ENCODE assay signal across 8 mouse cellular contexts in the genomic region with DNA sequence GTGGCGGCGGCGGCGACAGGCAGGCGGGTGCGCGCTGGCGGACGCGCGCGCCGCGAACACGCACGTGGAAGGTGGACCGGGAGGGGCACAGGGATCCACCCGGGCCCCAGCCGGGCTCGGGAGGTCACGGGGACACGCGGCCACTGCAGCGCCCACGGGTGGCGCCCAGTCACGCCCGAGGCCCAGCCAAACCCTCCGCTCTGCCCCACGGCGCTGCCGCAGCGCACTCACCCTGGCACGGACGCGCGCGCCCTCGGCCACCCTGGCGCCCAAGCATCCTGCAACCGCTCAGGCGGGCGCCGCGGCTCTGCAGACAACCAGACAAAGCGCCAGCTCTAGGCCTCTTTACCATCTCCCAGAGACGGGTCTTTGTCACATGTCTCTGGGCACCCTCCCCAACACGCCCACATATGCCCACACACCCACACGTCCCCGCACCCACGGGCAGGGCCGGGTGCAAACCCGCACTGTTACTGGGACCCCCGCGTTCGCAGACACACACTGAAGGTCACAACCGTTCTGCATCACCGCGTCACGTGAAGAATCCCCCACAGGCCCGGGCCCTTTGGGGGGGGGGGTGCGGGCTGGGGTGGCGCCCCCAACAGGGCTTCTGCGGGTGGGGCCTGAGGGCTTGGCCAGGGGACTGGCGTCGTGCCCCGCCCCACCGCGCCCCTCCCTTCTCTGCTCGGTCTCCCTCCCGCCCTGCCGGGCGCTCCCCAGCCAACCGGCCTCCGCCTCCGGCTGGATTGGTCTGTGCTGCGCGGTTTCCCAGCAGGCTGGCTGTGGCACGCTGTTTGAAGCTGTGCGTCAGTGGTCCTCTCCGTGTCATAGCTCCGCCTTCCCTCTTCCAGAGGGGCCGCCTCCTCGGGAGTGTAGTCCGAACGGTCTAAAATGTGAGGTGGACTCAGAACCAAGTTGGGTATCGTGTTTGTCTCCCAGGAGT. TPM values are rescaled to one million over a fixed set of nuclear protein-coding genes. Genes with fewer than 3 reads are reported as not detected.
DNase-seq lines count a peak whose midpoint lies in the region; ATAC-seq and TF ChIP-seq lines count a peak whose summit lies in the region.

A gene (minus strand): TSS at position 517 of the 943 bp plus-strand sequence.

- H3K9me3 ChIP-seq in forebrain, embryonic 10.5 days = no peaks in the 10 kb centered on the region
- no peaks in the 10 kb centered on the region for H3K9me3 ChIP-seq in heart, embryonic 14.5 days (ENCODE audit: control insufficient read depth, low read length)
- H3K9me3 ChIP-seq in liver, embryonic 11.5 days (ENCODE audit: control insufficient read depth, low read length) = no peaks in the 10 kb centered on the region

- DNase-seq in CD4-positive, CD25-positive, alpha-beta regulatory T cell, adult 2 months (ENCODE audit: low read depth, low spot score) = peak; percentile 63
- peak; percentile 68 for DNase-seq in c-Kit-positive CD71-negative TER-119-negative erythroid progenitor cells, embryonic 14.5 days (ENCODE audit: low read depth)
- peak; percentile 92 for DNase-seq in forebrain, embryonic 10.5 days (ENCODE audit: extremely low spot score, low spot score)
- DNase-seq in kidney, postnatal 10 days = peak; percentile 93
- peak; percentile 86 for DNase-seq in liver, embryonic 11.5 days (ENCODE audit: low spot score)
- DNase-seq in neural tube, embryonic 10.5 days (ENCODE audit: extremely low spot score, low spot score) = peak; percentile 91

- H3K4me2 ChIP-seq in heart, embryonic 14.5 days (ENCODE audit: low read length) = peak within 1 kb of the TSS; percentile 89
- H3K4me2 ChIP-seq in liver, embryonic 11.5 days = peak within 1 kb of the TSS; percentile 98

- TF ChIP-seq POLR2A in testis, adult 2 months (IDR thresholded peaks at IDR 0.05; ENCODE audit: control insufficient read depth, low read depth, low read length) = peak; percentile 18; the same call in 1 of the 2 replicates

- H3K27ac ChIP-seq in forebrain, embryonic 10.5 days = peak within 1 kb of the TSS; percentile 99
- peak within 1 kb of the TSS; percentile 70 to 79 for H3K27ac ChIP-seq in heart, embryonic 14.5 days (replicated peaks in 1 of 2; ENCODE audit: control insufficient read depth in 1 of 2, insufficient read depth in 1 of 2, low read depth in 2 of 2, low read length in 2 of 2)
- peak within 1 kb of the TSS; percentile 78 for H3K27ac ChIP-seq in liver, embryonic 11.5 days (ENCODE audit: low read depth, low read length)
- peak within 1 kb of the TSS; percentile 21; the same call in 1 of the 2 replicates for H3K27ac ChIP-seq in testis, adult 2 months (ENCODE audit: control insufficient read depth, insufficient read depth, low read depth, low read length)

- peaks cover 58% of the 10 kb centered on the region for H3K4me1 ChIP-seq in forebrain, embryonic 10.5 days
- peaks cover 5 to 10% of the 10 kb centered on the region in 2 experiments; a peak in 3 of 4 replicates for H3K4me1 ChIP-seq in heart, embryonic 14.5 days (ENCODE audit: control insufficient read depth in 2 of 2, insufficient read depth in 2 of 2, low read length in 2 of 2)
- H3K4me1 ChIP-seq in liver, embryonic 11.5 days (replicated peaks; ENCODE audit: control insufficient read depth, insufficient read depth, low read length) = peaks cover 7% of the 10 kb centered on the region
- H3K4me1 ChIP-seq in testis, adult 2 months (ENCODE audit: control insufficient read depth, insufficient read depth, low read length) = peaks cover 16% of the 10 kb centered on the region

- H3K36me3 ChIP-seq in forebrain, embryonic 10.5 days (replicated peaks) = peaks cover 44% of the 10 kb centered on the region
- H3K36me3 ChIP-seq in heart, embryonic 14.5 days (ENCODE audit: control insufficient read depth, insufficient read depth, low read length) = peaks cover 23% of the 10 kb centered on the region
- peaks cover 5% of the 10 kb centered on the region for H3K36me3 ChIP-seq in liver, embryonic 11.5 days (ENCODE audit: control insufficient read depth, insufficient read depth, low read length)
- no peaks in the 10 kb centered on the region; the same call in 1 of the 2 replicates for H3K36me3 ChIP-seq in testis, adult 2 months (ENCODE audit: control insufficient read depth, insufficient read depth, low read length)

- WGBS in forebrain, embryonic 10.5 days = under 1% methylated on average over 86 of the region's 87 CpGs
- WGBS in heart, embryonic 14.5 days = under 1% methylated on average over 82 of the region's 87 CpGs
- under 1% methylated on average over 79 of the region's 87 CpGs for WGBS in liver, embryonic 11.5 days

- peak within 1 kb of the TSS; percentile 97 for H3K4me3 ChIP-seq in forebrain, embryonic 10.5 days
- peak within 1 kb of the TSS; percentile 71 to 90 for H3K4me3 ChIP-seq in heart, embryonic 14.5 days (ENCODE audit: control insufficient read depth in 1 of 2, insufficient read depth in 1 of 2, low read depth in 1 of 2, low read length in 2 of 2)
- H3K4me3 ChIP-seq in liver, embryonic 11.5 days (ENCODE audit: low read depth, low read length) = peak within 1 kb of the TSS; percentile 77
- peak within 1 kb of the TSS; percentile 83 for H3K4me3 ChIP-seq in testis, adult 2 months (ENCODE audit: control insufficient read depth, low read depth, low read length)

- ATAC-seq in heart, embryonic 14.5 days (ENCODE audit: insufficient number of reproducible peaks, insufficient read depth, low FRiP score, low read depth) = peak; percentile 93
- ATAC-seq in liver, embryonic 11.5 days (replicated peaks; ENCODE audit: low FRiP score) = peak; percentile 91

- peak within 1 kb of the TSS; percentile 95 for H3K9ac ChIP-seq in heart, embryonic 14.5 days (ENCODE audit: low read length)
- H3K9ac ChIP-seq in liver, embryonic 11.5 days (ENCODE audit: low read depth, low read length) = peak within 1 kb of the TSS; percentile 79

- peaks cover 17% of the 10 kb centered on the region for H3K27me3 ChIP-seq in forebrain, embryonic 10.5 days (ENCODE audit: poor library complexity, severe bottlenecking)
- H3K27me3 ChIP-seq in heart, embryonic 14.5 days (ENCODE audit: control insufficient read depth, insufficient read depth, low read length) = no peaks in the 10 kb centered on the region
- H3K27me3 ChIP-seq in liver, embryonic 11.5 days (replicated peaks; ENCODE audit: control insufficient read depth, insufficient read depth, low read length) = peaks cover 18% of the 10 kb centered on the region
- H3K27me3 ChIP-seq in testis, adult 2 months (ENCODE audit: control insufficient read depth, insufficient read depth, low read length) = no peaks in the 10 kb centered on the region

- no peak for TF ChIP-seq CTCF in testis, adult 2 months (IDR thresholded peaks at IDR 0.05; ENCODE audit: control insufficient read depth, insufficient read depth, insufficient replicate concordance, low read depth, low read length)

RNA-seq across cellular contexts. Expression of the gene that starts here (rescaled TPM):
- polyA plus RNA-seq in forebrain, embryonic 10.5 days (2016; fragmentation: Nextera tagmentation; extraction: Ambion mirVana) = 5.0 and 5.7 TPM in 2 replicates
- 5.1 and 6.1 TPM in 2 replicates for polyA plus RNA-seq in heart, embryonic 14.5 days (2014; fragmentation: Nextera tagmentation; extraction: Ambion mirVana)
- 2.2 and 3.3 TPM in 2 replicates for polyA plus RNA-seq in liver, embryonic 11.5 days (2014; fragmentation: Nextera tagmentation; extraction: Ambion mirVana)
- polyA plus RNA-seq in testis, adult 2 months (2012; rRNA removed) = 1.7 and 1.9 TPM in 2 replicates

Comparison
In these comparisons a context has a peak if more than half of its experiments do, and no peak if none do; other contexts are left out.
1. Peak in every context shown above with its lines: DNase-seq, ATAC-seq, H3K4me3 ChIP-seq and H3K27ac ChIP-seq.
2. H3K27ac ChIP-seq: peak in every context shown above with its lines; median percentile 99 in forebrain, embryonic 10.5 days; 78 in liver, embryonic 11.5 days; 74 in heart, embryonic 14.5 days; 21 in testis, adult 2 months.